Mouse (Mus musculus): ENCODE data around the gene Dennd1a. TPM values are rescaled to one million over a fixed set of nuclear protein-coding genes. Genes with fewer than 3 reads are reported as not detected.

Dennd1a gene
- 36.2 and 37.7 TPM in 2 replicates for polyA plus RNA-seq (2012; rRNA removed)

GRCm38 (mm10) chr2:38286733-38287551 is at the start of gene Dennd1a:
TSS of gene Dennd1a (minus strand) at chr2:38287390.
- Histone ChIP-seq H3K27ac (ENCODE audit: insufficient read depth, low read depth, low read length) (peak within 1 kb of the TSS; percentile 70), H3K4me1 (ENCODE audit: control insufficient read depth, insufficient read depth, low read length) (peaks cover 8% of the 10 kb centered on the region), H3K27me3 (replicated peaks; ENCODE audit: control insufficient read depth, insufficient read depth, low read length) (no peaks in the 10 kb centered on the region), H3K4me3 (ENCODE audit: insufficient read depth, low read depth, low read length) (peak within 1 kb of the TSS; percentile 94), H3K36me3 (ENCODE audit: control insufficient read depth, insufficient read depth, low read length) (no peaks in the 10 kb centered on the region)
- WGBS, result under 1% methylated on average over 79 of the region's 81 CpGs
- DNase-seq, result peak; percentile 94
- TF ChIP-seq CTCF (conservative IDR thresholded peaks at IDR 0.05; ENCODE audit: insufficient read depth, insufficient read length, low read depth, low read length) (no peak), POLR2A (IDR thresholded peaks at IDR 0.05; ENCODE audit: low read depth, low read length) (peak; percentile 17)

DNA sequence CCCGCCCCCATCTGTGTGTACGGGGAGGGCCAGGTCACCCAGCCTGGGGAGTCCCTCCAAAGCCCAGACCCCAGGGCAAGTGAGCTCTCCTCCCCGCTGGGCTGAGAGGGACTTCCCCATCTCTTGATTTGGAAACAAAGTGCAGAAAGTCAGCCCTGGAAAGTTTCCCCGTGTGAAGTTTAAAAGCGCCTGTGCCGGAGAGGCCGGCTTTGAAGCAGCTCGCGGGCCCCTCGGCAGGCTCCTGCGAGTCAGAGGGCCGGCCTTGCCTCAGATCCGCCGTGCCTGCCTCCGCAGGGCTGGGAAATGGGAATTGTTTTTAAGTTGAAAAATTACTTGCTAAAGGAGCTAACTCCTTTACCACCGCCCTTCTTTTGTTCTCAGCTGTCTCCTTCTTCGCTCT is 49.4 kb upstream of the Dennd1a start:
- Histone ChIP-seq H3K27ac (ENCODE audit: insufficient read depth, low read depth, low read length) (no peak overlapping the region), H3K36me3 (ENCODE audit: control insufficient read depth, insufficient read depth, low read length) (no peaks in the 10 kb centered on the region), H3K4me3 (ENCODE audit: insufficient read depth, low read depth, low read length) (no peak overlapping the region), H3K4me1 (ENCODE audit: control insufficient read depth, insufficient read depth, low read length) (no peaks in the 10 kb centered on the region), H3K27me3 (replicated peaks; ENCODE audit: control insufficient read depth, insufficient read depth, low read length) (peaks cover 17% of the 10 kb centered on the region)
- WGBS, result 16% methylated on average over 17 of the region's 17 CpGs
- DNase-seq, result no peak
- TF ChIP-seq POLR2A (IDR thresholded peaks at IDR 0.05; ENCODE audit: low read depth, low read length) (no peak), CTCF (conservative IDR thresholded peaks at IDR 0.05; ENCODE audit: insufficient read depth, insufficient read length, low read depth, low read length) (no peak)

DNA sequence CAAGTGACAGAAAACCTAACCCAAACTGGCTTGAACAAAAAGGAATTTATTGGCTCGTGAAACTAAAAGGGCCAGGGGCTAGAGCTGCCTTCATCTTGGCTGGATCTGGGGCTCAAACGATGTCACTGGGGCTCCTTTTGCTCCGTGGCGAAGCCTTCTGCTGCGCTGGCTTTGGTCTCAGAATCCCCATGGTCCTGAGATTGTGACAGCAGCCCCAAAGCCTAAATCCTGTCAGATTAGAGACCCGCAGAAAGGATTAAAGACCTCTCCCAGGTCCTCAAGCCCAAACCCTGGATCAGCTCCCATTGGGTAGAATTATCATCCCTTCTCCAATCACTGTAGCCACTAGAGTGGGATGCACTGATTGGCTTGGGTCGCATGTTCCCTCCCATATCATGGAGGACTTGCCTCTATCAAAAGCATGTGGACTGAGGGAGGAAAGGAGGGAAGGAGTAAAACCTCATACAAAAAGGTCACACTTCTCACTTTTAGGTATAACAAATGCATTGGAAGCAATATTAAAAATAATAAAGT is 46.5 kb upstream of the Dennd1a start:
- Histone ChIP-seq H3K27ac (ENCODE audit: insufficient read depth, low read depth, low read length) (no peak overlapping the region), H3K4me3 (ENCODE audit: insufficient read depth, low read depth, low read length) (no peak overlapping the region), H3K36me3 (ENCODE audit: control insufficient read depth, insufficient read depth, low read length) (no peaks in the 10 kb centered on the region), H3K27me3 (replicated peaks; ENCODE audit: control insufficient read depth, insufficient read depth, low read length) (peaks cover 4% of the 10 kb centered on the region), H3K4me1 (ENCODE audit: control insufficient read depth, insufficient read depth, low read length) (no peaks in the 10 kb centered on the region)
- WGBS, result 59% methylated on average over 7 of the region's 7 CpGs
- DNase-seq, result no peak
- TF ChIP-seq POLR2A (IDR thresholded peaks at IDR 0.05; ENCODE audit: low read depth, low read length) (no peak), CTCF (conservative IDR thresholded peaks at IDR 0.05; ENCODE audit: insufficient read depth, insufficient read length, low read depth, low read length) (no peak)

DNA sequence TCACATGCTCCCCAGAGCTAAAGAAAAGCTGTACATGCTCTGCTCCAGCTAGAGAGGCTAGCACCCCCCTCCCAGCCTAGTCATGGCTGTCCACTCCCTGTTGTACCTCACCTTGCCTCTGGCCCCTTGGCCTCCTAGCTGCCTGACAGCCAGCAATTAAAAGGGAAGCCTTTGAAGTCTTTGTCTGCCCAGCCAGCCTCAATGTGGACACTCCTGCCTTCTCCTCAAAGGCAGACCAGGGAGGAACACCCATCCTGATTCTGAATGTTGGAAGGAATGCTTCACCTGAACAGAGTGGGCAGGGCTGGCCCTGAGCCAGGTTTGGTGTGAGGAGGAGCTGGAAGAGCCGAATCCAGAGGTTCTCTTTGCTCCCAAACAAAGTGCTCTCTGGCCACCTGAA is 39.5 kb upstream of the Dennd1a start:
- H3K4me1 ChIP-seq (ENCODE audit: control insufficient read depth, insufficient read depth, low read length), result no peaks in the 10 kb centered on the region
- WGBS, result 49% methylated on average over 1 of the region's 1 CpGs
- no peaks in the 10 kb centered on the region for H3K36me3 ChIP-seq (ENCODE audit: control insufficient read depth, insufficient read depth, low read length)
- no peak for DNase-seq
- TF ChIP-seq POLR2A (IDR thresholded peaks at IDR 0.05; ENCODE audit: low read depth, low read length), result no peak
- no peak for TF ChIP-seq CTCF (conservative IDR thresholded peaks at IDR 0.05; ENCODE audit: insufficient read depth, insufficient read length, low read depth, low read length)
- H3K27me3 ChIP-seq (replicated peaks; ENCODE audit: control insufficient read depth, insufficient read depth, low read length), result no peaks in the 10 kb centered on the region
- no peak overlapping the region for H3K4me3 ChIP-seq (ENCODE audit: insufficient read depth, low read depth, low read length)
- H3K27ac ChIP-seq (ENCODE audit: insufficient read depth, low read depth, low read length), result no peak overlapping the region

- no peak for TF ChIP-seq POLR2A (IDR thresholded peaks at IDR 0.05; ENCODE audit: low read depth, low read length)
- TF ChIP-seq CTCF (conservative IDR thresholded peaks at IDR 0.05; ENCODE audit: insufficient read depth, insufficient read length, low read depth, low read length), result no peak
- Histone ChIP-seq H3K4me1 (ENCODE audit: control insufficient read depth, insufficient read depth, low read length) (no peaks in the 10 kb centered on the region), H3K27ac (ENCODE audit: insufficient read depth, low read depth, low read length) (no peak overlapping the region), H3K27me3 (replicated peaks; ENCODE audit: control insufficient read depth, insufficient read depth, low read length) (no peaks in the 10 kb centered on the region), H3K4me3 (ENCODE audit: insufficient read depth, low read depth, low read length) (no peak overlapping the region), H3K36me3 (ENCODE audit: control insufficient read depth, insufficient read depth, low read length) (no peaks in the 10 kb centered on the region)
- no peak for DNase-seq
- 67% methylated on average over 8 of the region's 8 CpGs for WGBS
Measured at GRCm38 (mm10) chr2:38323380-38323779, 36.2 kb upstream of the Dennd1a start.

DNA sequence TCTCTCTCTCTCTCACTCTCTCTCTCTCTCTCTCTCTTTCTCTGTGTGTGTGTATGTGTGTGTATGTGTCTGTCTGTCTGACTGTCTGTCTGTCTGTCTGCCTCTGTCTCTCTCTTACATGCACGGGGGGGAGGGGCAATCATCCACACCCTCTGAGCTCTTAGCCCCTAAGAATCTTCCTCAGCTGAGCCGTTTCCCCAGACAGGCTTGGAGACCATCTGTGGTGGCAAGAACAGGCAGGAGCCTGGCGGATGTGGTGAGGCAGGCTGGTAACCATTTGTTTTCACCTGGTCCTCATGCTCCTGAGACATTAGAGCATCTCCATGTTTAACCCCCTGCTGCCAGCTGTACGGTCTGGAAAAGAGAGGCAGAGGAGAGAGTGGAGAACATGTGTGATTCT is 33.7 kb upstream of the Dennd1a start:
- H3K36me3 ChIP-seq (ENCODE audit: control insufficient read depth, insufficient read depth, low read length), result no peaks in the 10 kb centered on the region
- H3K27ac ChIP-seq (ENCODE audit: insufficient read depth, low read depth, low read length), result no peak overlapping the region
- WGBS, result 54% methylated on average over 4 of the region's 4 CpGs
- H3K4me1 ChIP-seq (ENCODE audit: control insufficient read depth, insufficient read depth, low read length), result no peaks in the 10 kb centered on the region
- H3K4me3 ChIP-seq (ENCODE audit: insufficient read depth, low read depth, low read length), result no peak overlapping the region
- no peaks in the 10 kb centered on the region for H3K27me3 ChIP-seq (replicated peaks; ENCODE audit: control insufficient read depth, insufficient read depth, low read length)
- no peak for DNase-seq
- TF ChIP-seq CTCF (conservative IDR thresholded peaks at IDR 0.05; ENCODE audit: insufficient read depth, insufficient read length, low read depth, low read length) (no peak), POLR2A (IDR thresholded peaks at IDR 0.05; ENCODE audit: low read depth, low read length) (no peak)

DNA sequence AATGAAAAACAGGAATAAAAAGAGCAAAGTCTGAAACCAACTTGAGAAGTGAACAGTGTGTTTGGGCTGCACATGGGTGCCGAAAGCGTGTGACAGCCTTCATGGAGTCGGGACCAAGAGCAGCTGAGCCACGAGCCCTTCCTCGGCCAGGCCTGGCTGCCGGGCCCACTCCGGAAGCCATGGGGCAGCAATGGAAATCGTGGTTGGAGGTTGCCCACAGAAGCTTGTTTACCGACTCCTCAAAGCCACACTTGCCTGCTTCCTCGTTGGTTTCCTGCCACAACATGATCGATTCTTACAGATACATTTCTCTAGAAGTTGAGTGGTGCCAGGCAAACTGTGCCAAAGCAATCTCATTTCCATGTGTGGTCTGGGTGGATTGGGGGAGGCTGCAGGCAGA is 31.9 kb upstream of the Dennd1a start:
- Histone ChIP-seq H3K27ac (ENCODE audit: insufficient read depth, low read depth, low read length) (no peak overlapping the region), H3K4me3 (ENCODE audit: insufficient read depth, low read depth, low read length) (no peak overlapping the region), H3K27me3 (replicated peaks; ENCODE audit: control insufficient read depth, insufficient read depth, low read length) (no peaks in the 10 kb centered on the region), H3K4me1 (ENCODE audit: control insufficient read depth, insufficient read depth, low read length) (no peaks in the 10 kb centered on the region), H3K36me3 (ENCODE audit: control insufficient read depth, insufficient read depth, low read length) (no peaks in the 10 kb centered on the region)
- no peak for DNase-seq
- 91% methylated on average over 11 of the region's 11 CpGs for WGBS
- TF ChIP-seq CTCF (conservative IDR thresholded peaks at IDR 0.05; ENCODE audit: insufficient read depth, insufficient read length, low read depth, low read length) (no peak), POLR2A (IDR thresholded peaks at IDR 0.05; ENCODE audit: low read depth, low read length) (no peak)
